Mouse (Mus musculus): ENCODE results near the gene Ptprt.

Gene Ptprt

DNA sequence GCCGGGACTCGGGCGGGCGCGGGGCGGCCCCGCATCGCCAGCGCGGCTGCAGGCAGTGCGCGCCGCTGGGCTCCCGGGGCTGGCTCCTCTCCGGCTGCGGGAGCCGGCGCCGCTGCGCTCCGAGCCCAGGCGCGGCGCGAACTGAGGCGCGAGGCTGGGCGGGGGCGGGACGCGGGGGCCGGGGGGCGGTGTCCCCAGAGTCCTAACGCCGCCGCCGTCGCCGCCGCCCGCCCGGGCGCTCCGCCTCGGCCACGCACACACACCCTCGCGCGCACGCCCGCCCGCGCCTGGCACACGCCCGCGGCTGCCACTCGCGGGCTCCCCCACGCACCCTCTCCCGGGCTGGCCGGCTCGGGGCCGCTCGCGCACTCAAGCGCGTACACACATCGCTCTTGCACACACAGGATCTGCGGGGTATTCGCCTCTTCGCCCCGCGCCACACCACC is at the start of gene Ptprt:
Ptprt (minus strand) TSS at position 207 of the 446 bp plus-strand sequence.
- no peak for DNase-seq

DNA sequence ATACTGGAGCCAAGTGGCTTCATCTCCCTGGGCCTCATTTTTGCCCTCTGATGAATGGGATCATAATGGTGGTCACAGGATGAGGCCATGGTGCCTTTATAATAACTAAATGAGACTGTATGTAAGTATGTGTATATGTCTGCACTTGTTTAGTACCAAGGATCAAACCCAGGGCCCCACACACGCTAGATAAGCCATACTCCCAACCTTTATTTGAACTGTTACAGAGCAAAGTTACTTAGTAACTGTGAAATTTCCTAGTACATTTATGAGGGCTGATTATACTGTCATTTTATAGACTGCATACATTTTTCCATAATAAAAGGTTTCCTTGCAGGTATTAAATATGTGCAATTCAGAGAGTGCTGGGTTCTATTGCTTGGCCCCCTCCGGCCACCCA is 49.5 kb upstream of the Ptprt start:
- DNase-seq = no peak

DNA sequence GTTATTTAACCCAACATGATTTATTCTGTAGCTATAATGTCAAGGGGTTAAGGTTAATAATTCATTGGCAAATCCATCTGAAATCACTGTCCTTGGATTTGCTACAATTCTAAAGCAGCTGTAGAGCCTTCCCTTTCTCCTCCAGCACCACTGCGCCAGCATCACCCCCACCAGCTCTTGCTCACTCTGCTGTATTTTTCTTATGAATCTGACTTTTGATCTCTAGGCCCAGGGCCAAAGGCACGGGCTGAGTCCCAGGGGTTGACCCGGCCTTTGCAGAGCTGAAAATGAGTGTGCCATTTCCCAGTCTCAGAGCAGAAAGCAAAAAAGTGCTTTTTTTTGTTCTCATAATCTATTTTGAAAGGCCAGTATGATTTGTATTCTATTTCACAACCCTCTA is 38.7 kb upstream of the Ptprt start:
- DNase-seq = no peak

DNA sequence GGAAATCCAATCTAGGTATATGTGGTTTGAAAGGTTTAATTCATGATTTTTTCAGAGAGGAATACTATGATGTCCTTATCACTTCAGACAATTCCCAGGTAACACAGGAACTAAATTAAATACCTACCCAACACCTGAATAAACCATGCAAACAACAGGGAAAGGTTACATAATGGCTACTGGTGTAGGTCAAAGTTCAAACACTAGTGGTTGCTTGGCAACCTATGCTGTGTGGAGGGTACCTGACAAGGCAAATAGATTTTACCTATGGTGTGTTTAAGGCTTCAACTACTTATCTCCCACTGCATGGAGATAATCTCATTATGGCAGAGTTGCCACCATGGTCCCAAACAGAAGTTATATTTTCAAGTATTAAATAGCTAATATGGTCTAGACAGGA is 38.1 kb upstream of the Ptprt start:
- DNase-seq = no peak

DNA sequence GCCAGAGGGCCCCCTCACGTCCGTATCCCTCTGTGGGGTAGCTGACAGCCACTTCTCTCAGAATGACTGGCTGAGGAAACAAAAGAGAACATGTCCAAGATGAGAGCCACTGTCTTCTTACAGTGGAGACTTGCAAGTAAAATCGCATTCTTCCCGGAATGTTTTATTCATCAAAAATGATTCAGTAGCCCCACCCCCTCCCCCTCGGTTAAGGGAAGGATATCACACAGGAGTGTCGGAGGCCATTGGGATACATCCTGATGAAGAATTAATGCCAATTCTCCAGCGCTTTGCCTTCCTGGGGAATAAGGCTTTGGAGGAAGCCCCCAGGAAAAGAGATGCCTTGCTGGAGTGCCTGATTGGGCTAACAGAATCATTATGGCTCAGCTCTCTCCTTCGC is 37.1 kb upstream of the Ptprt start:
- DNase-seq = no peak

DNA sequence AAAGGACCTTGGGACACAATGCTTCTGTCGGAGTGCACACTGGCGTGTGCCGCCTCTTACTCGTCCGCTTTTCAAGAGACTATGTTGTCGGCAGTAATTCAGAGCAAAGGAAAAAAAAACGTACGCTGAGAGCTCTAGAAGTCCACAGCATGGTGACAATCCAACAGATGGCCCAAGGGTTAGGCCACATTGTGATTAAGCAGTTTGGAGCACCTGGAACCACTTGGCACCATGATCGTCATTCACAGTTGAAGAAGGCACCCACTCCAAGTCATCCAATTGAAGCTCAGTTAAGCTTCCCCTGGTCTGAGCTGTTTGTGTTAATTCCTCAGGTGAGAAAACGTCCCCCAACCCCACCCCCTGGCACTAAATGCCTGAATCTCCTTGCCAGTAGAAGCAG is 36.2 kb upstream of the Ptprt start:
- no peak for DNase-seq

DNA sequence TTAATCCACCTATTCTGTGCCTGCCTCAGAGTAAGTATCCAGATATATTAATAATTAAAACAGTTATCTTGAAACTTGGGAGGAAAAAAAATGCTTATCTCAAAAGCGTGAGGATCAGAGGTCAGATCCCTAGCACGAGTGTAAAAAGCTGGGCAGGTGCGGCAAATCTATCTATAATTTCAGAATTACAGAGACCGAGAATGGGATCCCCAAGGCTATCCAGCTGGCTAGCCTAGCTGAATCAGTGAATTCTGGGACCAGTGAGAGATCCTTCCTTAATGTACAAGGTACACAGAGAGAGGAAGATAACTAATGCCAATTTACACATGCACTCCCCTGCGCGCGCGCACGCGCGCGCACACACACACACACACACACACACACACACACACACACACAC is 31.2 kb upstream of the Ptprt start:
- no peak for DNase-seq

DNA sequence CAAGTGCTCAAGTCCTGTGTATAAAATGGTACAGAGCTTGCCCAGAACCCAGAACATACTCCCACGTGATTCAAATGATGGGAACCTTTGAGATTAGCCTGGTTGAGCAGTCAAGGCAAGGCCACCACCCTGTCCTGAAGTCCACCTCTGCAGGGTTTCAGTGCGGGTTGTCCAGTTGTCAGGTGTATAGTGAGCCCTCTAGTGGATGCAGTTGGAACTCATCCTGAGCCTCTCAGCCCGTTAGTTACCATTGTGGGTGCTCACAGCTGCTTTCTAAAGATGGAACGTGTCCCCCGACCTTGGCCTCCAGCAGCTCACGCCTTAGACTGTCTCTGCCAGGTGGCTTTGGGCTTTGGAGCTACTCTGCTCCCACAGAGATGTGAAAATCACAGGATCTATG is 21.7 kb upstream of the Ptprt start:
- DNase-seq = peak in 1 of 2 experiments; percentile 7

DNA sequence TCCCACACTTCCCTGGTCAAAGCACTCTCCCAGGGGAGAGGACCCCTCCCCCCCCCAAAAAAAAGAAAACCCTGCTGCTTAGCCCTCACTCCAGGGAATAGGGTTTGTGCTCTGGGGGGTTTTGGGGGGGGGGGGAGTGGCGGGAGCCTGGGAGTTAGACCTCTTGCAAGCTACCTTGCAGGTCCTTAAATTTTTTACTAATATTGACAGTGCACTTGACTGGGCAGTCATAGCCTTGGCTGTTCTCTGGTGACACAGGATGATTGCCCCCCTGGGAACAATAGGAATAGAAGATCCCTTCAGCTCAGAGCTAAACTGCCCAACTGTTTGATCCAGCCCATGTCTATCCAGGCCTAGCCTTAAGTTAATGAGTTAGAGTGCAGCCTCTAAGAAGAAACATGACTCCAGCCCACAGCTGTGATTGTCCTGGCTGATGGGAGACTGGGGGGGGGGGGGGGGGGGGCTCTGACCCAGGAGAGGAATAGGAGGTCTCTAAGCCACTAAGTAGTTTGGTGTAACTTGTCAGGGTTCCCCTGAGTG is 1.6 kb upstream of the Ptprt start:
- no peak for DNase-seq

DNA sequence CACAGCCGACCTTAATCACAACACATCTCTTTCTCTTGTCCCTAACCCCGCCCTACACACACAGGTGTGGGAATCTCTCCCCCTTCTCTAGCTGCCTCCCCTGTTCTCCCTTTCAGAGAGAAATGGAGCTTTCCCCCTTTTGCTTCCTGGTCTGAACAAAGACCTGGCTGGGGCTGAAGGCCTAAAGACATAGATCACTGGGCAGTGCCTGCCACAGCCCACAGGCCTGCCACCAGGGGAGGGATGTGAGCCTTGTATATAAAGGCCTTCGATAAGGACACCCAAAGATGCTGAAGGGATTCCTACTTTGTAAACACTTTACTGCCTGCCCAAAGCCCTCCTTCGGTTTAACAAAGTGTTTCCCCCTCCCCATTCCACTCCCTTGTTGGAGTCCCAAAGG is 786 bp upstream of the Ptprt start:
- no peak for DNase-seq

DNA sequence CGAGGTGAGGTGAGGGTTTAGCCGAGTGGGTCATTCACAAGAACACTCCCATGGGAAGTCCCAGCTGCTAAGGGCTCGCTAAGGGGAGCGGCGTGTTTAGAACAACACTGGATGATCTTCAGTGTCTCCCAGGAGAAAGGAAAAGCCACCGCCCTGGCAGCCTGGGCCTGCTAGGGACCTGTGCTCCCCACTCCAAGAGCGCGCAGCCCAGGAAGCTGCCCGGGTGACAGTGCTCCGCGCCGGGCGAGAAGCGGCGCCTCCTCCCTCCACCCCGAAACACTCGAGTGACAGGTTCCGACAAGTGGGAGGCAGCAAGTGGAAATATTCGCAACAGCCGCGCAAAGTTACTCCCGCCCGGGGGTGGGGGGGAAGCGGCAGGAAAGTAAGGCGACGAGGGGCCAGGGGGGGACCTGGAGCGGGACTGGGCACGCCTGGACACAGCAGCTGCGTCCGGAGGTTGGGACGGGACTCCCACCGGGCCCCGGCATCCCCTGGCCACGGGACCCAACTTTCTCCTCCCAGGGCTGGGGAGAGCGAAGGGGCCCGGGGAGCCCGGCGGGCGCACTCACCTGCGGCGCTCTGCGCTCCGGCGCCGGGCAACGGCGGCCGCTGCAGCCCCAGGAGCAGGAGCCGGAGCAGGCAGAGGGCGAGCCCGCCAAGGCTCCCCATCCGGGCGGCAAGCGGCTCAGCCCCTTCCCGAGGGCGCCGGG is 561 bp downstream of the Ptprt start:
- DNase-seq = no peak

DNA sequence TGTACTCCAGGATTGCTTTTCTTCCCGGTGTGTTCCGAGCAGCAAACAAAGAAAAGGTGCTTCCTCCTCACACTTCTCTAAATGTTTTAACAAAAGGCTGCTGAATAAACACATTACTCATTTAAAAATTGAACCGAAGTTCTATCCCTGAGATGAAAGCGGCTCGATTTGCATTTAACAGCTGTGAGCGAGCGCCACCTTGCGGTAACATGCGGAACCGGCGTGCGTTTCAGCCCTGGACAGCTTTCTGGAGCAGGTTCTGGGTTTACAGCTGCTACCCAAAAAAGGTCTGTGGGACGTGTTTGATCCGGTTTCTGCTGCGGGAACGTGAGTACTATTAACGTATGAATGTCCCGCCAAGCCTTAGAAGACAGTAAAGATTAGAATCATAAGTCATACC is 1.9 kb downstream of the Ptprt start:
- peak in 1 of 2 experiments; percentile 39 for DNase-seq

DNA sequence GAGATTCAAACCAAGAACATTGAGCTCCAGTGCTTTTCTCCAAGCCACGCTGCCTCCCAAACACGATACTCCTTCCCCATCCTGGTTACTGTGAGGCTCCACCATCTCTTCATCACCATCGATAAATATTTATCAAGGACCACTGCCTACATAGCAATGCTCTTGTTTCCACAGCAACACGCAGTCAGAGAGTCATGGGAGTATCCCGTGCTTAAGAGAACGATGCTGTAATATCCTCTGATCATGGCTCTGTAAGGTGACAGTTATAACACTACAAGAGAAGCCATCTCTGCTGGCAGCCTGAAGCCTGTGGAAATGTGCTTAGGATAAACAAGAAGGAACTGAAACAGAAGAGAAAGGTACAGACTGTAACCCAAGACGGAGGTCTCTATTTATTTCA is 3.4 kb downstream of the Ptprt start:
- DNase-seq = no peak

DNA sequence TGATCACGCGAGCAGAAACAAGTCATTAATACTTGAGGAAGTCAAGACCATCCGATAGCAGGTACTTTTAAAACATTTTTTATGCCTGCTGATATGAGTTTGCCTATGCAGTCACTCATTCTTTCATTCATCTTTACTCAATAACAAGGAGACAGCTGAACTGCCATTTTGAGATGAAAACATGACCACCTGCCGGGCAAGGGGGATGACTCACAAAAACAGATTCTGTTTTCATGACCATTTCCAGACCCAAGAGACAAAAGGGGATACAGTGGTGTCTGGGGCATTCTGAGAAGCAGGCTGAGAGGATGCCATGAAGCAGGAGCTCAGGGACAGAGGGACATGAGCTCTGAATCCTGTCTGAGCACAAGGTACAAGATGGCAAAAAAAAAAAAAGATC is 6.5 kb downstream of the Ptprt start:
- DNase-seq = no peak

DNA sequence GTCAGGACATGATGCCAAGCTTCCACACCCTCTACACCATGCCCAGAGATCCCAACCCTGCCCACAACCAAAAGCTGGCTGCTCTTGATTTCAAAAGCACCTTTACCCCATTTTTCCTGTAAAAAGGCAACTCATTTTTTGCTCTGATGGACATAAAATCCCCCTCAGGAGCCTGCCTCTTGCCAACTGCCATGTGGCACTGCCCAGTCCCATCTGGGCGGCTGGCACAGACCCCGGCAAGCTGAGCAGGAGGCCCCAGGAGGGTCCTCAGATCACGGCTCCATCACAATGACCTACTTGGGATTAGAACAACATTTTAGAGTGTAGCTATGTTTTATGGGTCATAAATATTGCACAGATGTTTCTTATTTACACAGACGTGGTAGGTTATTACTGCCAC is 22.3 kb downstream of the Ptprt start:
- no peak for DNase-seq

DNA sequence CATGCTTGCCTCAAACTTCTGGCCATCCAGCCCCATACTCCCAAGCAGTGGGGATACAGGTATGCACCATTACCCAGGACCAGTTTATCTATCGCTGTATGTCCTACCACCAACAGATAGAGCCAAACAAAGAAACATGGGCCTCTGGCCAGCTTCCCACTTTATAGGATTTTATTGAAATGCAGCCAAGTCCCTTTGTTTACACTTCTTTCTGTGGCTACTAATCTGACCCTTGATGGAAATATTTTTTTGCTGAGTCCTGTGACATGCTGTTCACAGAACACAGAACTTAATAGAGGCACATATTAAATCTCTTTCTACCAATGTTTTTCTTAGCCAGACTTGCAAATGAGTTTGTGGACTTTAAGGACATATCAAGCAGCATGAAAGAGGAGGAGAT is 23.4 kb downstream of the Ptprt start:
- no peak for DNase-seq

DNA sequence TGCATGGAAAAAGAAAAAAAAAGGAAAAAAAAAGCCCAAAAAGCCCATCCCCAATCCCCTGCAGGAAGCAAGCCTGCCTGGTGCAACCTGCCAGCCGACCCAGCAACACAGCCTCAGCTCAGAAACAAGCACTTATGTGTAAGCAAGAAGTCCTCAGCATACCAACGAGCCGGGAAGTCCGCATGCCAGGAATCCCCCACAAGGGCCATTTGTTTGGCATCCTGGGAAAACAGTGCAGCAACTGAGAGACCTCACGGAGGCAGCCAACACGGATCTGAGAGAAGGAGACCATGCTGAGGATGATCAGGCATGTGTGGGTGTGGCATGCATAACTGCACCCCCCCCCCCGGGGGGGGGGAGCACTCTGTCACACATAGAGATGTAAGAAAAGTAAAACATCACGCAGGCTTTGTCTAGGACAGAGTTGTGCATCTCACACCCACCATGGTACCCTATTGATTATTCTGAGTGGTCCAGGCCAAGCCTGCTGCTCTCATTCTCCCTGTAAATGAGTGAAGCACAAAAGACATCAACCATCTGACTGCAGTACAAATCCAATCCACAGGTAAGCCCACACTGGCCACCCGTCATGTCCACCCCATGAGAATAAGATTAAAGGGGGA is 24.4 kb downstream of the Ptprt start:
- no peak for DNase-seq

DNA sequence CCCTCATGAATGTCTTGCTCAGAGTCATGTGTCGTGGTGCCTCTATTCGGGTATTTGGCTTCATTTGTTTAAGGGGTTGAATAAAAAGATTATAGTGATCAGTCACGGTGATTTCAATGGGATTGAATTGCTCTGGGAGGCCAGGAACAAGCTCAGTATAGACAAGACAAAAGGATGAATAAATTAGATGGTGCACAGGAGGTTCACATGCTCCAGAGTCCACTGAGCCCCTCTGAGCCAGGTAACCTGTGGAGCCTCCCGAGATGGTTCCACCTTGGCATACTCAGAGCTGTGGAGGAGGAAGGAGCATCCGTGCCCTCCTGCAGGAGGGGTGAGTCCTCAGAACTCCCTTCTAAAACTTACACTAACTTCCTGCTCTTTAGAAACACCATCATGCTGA is 26.0 kb downstream of the Ptprt start:
- no peak for DNase-seq

DNA sequence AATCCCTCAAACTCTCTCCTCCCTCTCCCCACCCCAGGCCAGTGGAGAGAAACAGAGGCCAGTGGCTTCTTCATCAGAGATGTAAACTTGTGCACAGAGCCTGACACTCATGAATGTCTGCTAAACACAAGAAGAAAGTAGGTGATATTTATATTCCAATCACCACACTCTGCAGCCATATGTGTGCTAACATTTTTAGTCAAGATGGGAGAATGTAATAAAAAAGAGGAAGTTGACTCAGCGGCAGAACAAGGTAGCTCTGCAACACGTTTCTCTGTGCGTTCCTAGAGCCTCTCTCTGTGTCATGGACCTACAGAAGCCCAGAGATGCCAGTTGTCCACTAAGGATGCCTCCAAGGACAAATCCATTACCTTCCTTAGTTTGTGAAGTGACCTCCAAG is 34.9 kb downstream of the Ptprt start:
- no peak for DNase-seq

DNA sequence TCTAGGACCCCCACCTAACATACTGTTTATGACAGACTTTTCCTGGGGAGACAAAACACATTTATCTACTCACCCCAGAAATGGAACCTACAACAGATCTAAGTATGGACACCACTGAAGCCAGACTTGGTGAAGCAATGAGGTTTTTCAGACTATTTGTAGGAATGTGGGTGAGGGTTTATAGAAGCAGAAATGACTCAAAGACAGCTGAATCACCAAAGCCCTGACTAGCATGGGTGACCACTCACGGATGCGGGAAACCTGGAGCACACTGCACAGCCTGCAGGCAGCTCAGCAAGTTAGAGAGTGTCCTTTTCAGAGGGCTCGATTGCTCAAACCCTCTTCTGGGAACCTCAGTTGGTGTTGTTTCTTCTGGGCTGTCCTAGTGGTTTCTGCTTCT is 36.2 kb downstream of the Ptprt start:
- DNase-seq = no peak

DNA sequence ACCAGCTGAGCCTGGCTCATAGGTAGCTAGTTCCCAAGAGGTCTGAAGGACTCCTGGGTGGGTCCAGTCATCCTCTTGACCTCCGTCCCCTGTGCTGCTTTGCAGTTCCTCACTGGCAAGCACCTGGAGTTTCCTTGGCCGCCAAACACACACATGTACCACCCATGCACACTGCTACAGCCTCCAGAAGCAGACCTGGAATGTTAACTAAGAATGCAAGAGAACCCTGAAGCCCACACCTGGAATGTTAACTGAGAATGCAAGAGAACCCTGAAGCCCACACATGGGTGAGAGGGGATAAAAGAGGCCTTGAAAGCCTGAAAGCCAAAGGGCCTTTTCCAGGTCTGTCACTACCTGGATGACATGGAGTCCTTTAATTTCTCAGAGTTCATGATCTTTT is 46.7 kb downstream of the Ptprt start:
- DNase-seq = no peak

DNA sequence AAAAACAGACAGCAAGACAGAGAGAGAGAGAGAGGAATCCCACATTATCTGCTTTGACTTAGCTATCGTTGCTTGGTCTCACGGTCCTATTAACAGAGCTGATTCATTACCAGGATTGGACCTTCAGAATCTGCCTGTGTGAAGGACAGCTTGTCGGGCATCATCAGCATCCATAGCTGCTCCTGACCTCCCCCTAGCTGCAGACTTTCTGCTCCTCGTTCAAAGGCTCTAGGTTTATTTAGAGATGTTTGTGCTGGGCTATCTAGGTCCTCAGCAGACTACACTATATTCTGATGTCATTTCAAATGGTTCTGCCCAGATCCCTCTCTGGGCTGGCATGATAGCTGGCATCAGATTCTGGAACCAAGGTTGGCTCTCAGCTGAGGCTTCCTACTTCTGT is 47.5 kb downstream of the Ptprt start:
- no peak for DNase-seq

DNA sequence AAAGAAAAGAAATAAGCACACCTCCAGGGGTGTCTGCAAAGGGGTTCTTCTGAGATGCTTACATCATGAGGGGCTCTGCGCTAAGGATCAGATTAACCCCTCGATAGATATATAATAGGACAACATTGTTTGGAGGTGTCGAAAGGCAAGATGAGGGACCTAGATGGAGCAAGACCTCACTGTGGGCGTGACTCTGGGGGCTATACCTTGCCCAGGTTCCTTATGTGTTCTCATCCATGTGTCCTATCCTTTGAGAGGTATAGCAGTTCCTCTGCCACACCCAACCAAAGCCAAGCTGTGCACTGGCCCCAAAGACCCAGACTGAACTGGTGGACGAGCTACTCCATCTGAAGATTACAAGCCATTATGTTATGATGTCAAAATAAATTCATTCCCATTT is 58.2 kb downstream of the Ptprt start:
- no peak for DNase-seq

DNA sequence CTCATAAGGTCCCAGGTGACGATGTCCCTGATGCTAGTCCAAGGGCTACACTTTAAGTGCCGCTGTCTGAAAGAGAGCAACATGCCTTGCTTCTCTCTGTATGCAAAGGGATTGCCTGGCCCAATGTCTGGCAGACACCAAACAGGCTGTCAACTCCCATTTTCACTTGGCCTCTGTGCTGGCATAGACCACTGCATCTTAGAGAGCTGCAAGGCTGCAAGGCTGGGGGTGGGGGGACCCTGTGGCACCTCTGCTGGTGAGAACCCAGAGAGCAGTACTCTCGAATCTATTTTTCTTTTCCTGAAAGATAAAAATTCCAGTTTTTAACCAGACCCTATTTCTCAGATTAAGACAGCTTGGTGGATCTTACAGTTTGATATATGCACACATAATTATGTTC is 69.6 kb downstream of the Ptprt start:
- no peak for DNase-seq

DNA sequence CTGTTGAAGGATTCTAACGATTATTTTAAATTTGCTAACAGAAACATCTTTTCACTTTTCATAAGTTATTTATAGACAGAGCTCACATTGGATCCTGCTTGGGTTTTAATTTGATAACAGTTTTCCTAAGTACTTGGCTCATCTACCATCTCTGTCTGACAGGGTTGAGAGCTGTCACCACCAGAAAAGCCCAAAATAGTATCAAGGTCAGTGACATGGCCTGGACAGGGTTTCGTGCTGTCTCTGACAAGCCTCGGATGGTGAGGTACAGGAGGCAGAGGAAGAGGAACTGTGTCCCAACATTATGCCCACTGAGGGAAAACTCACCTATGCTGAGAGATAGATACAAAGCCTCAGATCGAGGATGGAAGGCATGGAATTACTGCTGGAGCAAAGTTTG is 79.3 kb downstream of the Ptprt start:
- DNase-seq = no peak
